10 mouse cellular contexts compared by ENCODE assay signal in the genomic region with DNA sequence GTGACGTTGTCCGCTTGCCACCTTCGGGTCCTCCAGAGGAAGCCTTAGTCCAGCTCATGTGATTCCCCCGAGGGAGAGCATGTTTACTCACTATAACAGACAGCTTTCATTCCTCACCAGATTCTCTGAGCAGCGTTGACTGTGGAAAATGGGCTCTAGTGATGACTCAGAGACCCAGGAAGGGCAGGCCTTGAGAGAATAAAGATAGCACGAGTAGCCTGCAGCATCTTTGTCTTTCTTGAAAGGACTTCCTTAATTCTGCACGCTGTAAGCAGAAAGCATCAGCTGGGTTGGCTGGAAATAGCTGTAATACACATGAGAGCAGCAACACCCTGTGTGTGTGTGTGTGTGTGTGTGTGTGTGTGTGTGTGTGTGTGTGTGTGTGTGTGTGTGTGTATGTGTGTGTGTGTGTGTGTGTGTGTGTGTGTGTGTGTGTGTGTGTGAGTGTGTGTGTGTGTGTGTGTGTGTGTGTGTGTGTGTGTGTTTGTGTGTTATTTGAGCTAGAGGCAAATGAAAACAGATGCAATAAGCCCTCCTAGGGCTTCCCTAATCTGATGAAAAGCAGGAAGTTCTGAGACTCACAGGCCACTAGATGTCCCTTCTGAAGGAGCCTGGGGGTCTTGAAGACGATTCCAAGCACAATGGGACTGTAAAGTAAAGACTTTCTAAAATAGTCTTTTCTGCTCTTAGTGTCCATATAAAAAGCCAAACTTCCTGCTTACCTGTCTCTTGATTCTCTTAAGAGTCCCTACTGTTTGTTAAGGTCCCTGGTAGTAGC. TPM values are rescaled to one million over a fixed set of nuclear protein-coding genes. Genes with fewer than 3 reads are reported as not detected.
DNase-seq lines count a peak whose midpoint lies in the region; ATAC-seq and TF ChIP-seq lines count a peak whose summit lies in the region.
"Had no signal": no experiment of that assay in that cellular context is flagged by ENCODE, and none has a peak within 500 bp of the region (broad histone marks: within the 10 kb centered on the region; RNA-seq: fewer than 3 reads in every experiment).

No protein-coding gene starts in this region.

- H3K4me1 ChIP-seq in lung, embryonic 14.5 days (ENCODE audit: insufficient read depth): peaks cover under 1% of the 10 kb centered on the region; the same call in 1 of the 2 replicates

- no peak overlapping the region for H3K4me2 ChIP-seq in lung, embryonic 14.5 days
- H3K4me2 ChIP-seq: limb, embryonic 15.5 days had no signal

- no peaks in the 10 kb centered on the region for H3K36me3 ChIP-seq in lung, embryonic 14.5 days (ENCODE audit: insufficient read depth)
- H3K36me3 ChIP-seq in macrophage (ENCODE audit: inconsistent target): no peaks in the 10 kb centered on the region
- H3K36me3 ChIP-seq: limb, embryonic 15.5 days had no signal

- no peaks in the 10 kb centered on the region for H3K9me3 ChIP-seq in lung, embryonic 14.5 days (ENCODE audit: low read depth, low read length)
- H3K9me3 ChIP-seq: limb, embryonic 15.5 days had no signal

- no peak overlapping the region for H3K4me3 ChIP-seq in lung, embryonic 14.5 days (ENCODE audit: low read depth, low read length)
- no peak overlapping the region for H3K4me3 ChIP-seq in macrophage (ENCODE audit: inconsistent target)
- H3K4me3 ChIP-seq: limb, embryonic 15.5 days had no signal

- H3K79me2 ChIP-seq in macrophage (ENCODE audit: inconsistent target): no peaks in the 10 kb centered on the region

- DNase-seq in lung, embryonic 14.5 days: peak; percentile 27
- no peak for DNase-seq in lung, adult 18-20 months
- peak; percentile 39 for DNase-seq in adipocyte (ENCODE audit: low spot score)
- no peak for DNase-seq in thymus, postnatal 10 days (ENCODE audit: low spot score in 2 of 2)
- DNase-seq in thymus, postnatal 25 days: no peak
- DNase-seq: kidney, adult 11 months had no signal

- 47% methylated on average over 8 of the region's 8 CpGs for WGBS in lung, embryonic 14.5 days
- 31% methylated on average over 8 of the region's 8 CpGs for WGBS in macrophage (ENCODE audit: missing documents)

- ATAC-seq in lung, embryonic 14.5 days (ENCODE audit: insufficient read depth): no peak
- ATAC-seq in CD4-positive, CD25-positive, alpha-beta regulatory T cell, adult 4 months: peak; percentile 49

- H3K27me3 ChIP-seq in lung, embryonic 14.5 days (ENCODE audit: insufficient read depth, low read length): no peaks in the 10 kb centered on the region
- H3K27me3 ChIP-seq: limb, embryonic 15.5 days had no signal

- H3K27ac ChIP-seq in lung, embryonic 14.5 days (ENCODE audit: low read depth): 0 out of 2 replicates have a peak overlapping the region, but pooled peaks have one; percentile 33
- peak overlapping the region; percentile 91 for H3K27ac ChIP-seq in macrophage
- H3K27ac ChIP-seq: limb, embryonic 15.5 days; stomach, postnatal 0 days had no signal

- no peak overlapping the region for H3K9ac ChIP-seq in lung, embryonic 14.5 days
- H3K9ac ChIP-seq: limb, embryonic 15.5 days had no signal

- no peak for TF ChIP-seq CTCF in lung, embryonic 14.5 days (IDR thresholded peaks at IDR 0.05; ENCODE audit: low read depth)

RNA-seq across cellular contexts. Expression of gene Snx9, which starts 27.1 kb away (rescaled TPM):
- 37.0 and 38.8 TPM in 2 replicates for polyA plus RNA-seq in lung, embryonic 14.5 days (2014; fragmentation: Nextera tagmentation; extraction: Ambion mirVana)
- polyA plus RNA-seq in CD4-positive, CD25-positive, alpha-beta regulatory T cell, adult 4 months (2017; shearing (Covaris generic)): 1 to 10 TPM; 4.3 to 4.9 TPM
- 100 to 1,000 TPM in 4 of 26 experiments, 10 to 100 TPM in 22; 41.9 to 208 (median 75.3) TPM for total RNA-seq in macrophage (2018; cell fraction: chromatin; rRNA removed)
- 100 to 1,000 TPM in 12 of 26 experiments, 10 to 100 TPM in 14; 50.3 to 124 (median 79.9) TPM for total RNA-seq in macrophage (2018; cell fraction: cytosol; rRNA removed)
- total RNA-seq in macrophage (2018; cell fraction: nucleus; rRNA removed): 10 to 100 TPM; 41.7 to 89.2 (median 65.9) TPM
- 68.0 to 101 TPM (median 94.1 TPM) in 3 replicates for polyA plus RNA-seq in macrophage (2018)

Comparison
In these comparisons a context has a peak if more than half of its experiments do, and no peak if none do; other contexts are left out.
1. DNase-seq: peak in lung, embryonic 14.5 days (single experiment) and adipocyte (single experiment); none in lung, adult 18-20 months (0 of 2), thymus, postnatal 10 days (0 of 2) and thymus, postnatal 25 days (single experiment).